Comparison of ENCODE assay signal across 32 mouse cellular contexts in the genomic region with DNA sequence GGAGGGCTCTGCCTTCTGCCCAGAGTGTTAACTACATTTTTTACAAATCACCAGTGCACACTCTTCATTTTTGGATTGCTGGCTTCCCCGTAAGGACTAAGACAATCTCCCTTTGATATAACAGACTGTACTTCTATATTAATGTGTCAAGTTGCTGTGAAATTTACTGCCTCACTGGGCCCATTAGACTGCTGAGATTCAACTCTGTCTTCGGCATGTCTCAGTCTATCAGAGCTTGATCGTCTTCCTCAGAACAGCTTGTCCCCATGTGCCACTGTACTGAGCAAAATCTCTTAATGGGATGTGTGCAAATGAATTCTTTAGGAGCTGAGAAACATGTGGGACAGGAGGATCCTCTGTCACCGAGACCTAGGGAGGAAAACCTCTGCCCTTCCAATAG.
"Had no signal": no experiment of that assay in that cellular context is flagged by ENCODE, and none has a peak within 500 bp of the region (broad histone marks: within the 10 kb centered on the region; RNA-seq: fewer than 3 reads in every experiment).

No protein-coding gene starts in this region.

- H3K27me3 ChIP-seq: limb, embryonic 12.5 days; limb, embryonic 13.5 days; limb, embryonic 15.5 days; liver, embryonic 12.5 days; liver, embryonic 13.5 days; liver, embryonic 15.5 days; lung, embryonic 15.5 days; megakaryocyte, embryonic 14.5 days; midbrain, embryonic 12.5 days; midbrain, embryonic 13.5 days; midbrain, embryonic 15.5 days had no signal

- H3K9ac ChIP-seq: limb, embryonic 12.5 days; limb, embryonic 13.5 days; limb, embryonic 15.5 days; liver, embryonic 12.5 days; liver, embryonic 13.5 days; liver, embryonic 14.5 days; liver, embryonic 15.5 days; liver, postnatal 0 days; lung, embryonic 14.5 days; lung, embryonic 15.5 days; midbrain, embryonic 12.5 days; midbrain, embryonic 13.5 days; midbrain, embryonic 15.5 days had no signal

- ATAC-seq: liver, embryonic 12.5 days; liver, postnatal 0 days; lung, postnatal 0 days; midbrain, embryonic 13.5 days; midbrain, embryonic 15.5 days; midbrain, embryonic 16.5 days had no signal

- H3K27ac ChIP-seq: left cerebral cortex, adult 2 months; limb, embryonic 10.5 days; limb, embryonic 12.5 days; limb, embryonic 13.5 days; limb, embryonic 15.5 days; liver, embryonic 12.5 days; liver, embryonic 13.5 days; liver, embryonic 14.5 days; liver, embryonic 15.5 days; lung, embryonic 15.5 days; macrophage; midbrain, embryonic 10.5 days; midbrain, embryonic 12.5 days; midbrain, embryonic 13.5 days; midbrain, embryonic 15.5 days had no signal

- H3K4me1 ChIP-seq: liver, embryonic 12.5 days; liver, embryonic 13.5 days; liver, embryonic 15.5 days; lung, embryonic 15.5 days; megakaryocyte, embryonic 14.5 days; midbrain, embryonic 10.5 days; midbrain, embryonic 12.5 days; midbrain, embryonic 13.5 days had no signal

- H3K9me3 ChIP-seq: limb, embryonic 10.5 days; limb, embryonic 12.5 days; limb, embryonic 13.5 days; limb, embryonic 15.5 days; liver, embryonic 12.5 days; liver, embryonic 13.5 days; lung, embryonic 15.5 days; megakaryocyte, embryonic 14.5 days; midbrain, embryonic 10.5 days; midbrain, embryonic 12.5 days; midbrain, embryonic 13.5 days; midbrain, embryonic 15.5 days had no signal

- H3K4me3 ChIP-seq: left cerebral cortex, adult 2 months; limb, embryonic 10.5 days; limb, embryonic 12.5 days; limb, embryonic 13.5 days; limb, embryonic 15.5 days; liver, embryonic 12.5 days; liver, embryonic 13.5 days; liver, embryonic 15.5 days; lung, embryonic 15.5 days; megakaryocyte, embryonic 14.5 days; midbrain, embryonic 10.5 days; midbrain, embryonic 12.5 days; midbrain, embryonic 13.5 days; midbrain, embryonic 15.5 days; myocyte had no signal

- DNase-seq: left cerebral cortex, postnatal 4 days; liver; liver, embryonic 13.5 days; liver, postnatal 0 days; lung, adult 18-20 months; lung, adult 2 months; lung, embryonic 14.5 days; lung, postnatal 10 days; lung, postnatal 14 days; lung, postnatal 36 days; lung, postnatal 4 days; midbrain, embryonic 14.5 days had no signal

- H3K36me3 ChIP-seq: limb, embryonic 10.5 days; limb, embryonic 12.5 days; limb, embryonic 13.5 days; limb, embryonic 15.5 days; liver, embryonic 12.5 days; liver, embryonic 13.5 days; liver, embryonic 15.5 days; lung, embryonic 15.5 days; midbrain, embryonic 10.5 days; midbrain, embryonic 12.5 days; midbrain, embryonic 13.5 days; midbrain, embryonic 15.5 days had no signal

- H3K4me2 ChIP-seq: limb, embryonic 12.5 days; limb, embryonic 13.5 days; limb, embryonic 15.5 days; liver, embryonic 11.5 days; liver, embryonic 12.5 days; liver, embryonic 13.5 days; liver, embryonic 15.5 days; lung, embryonic 14.5 days; lung, embryonic 15.5 days; midbrain, embryonic 11.5 days; midbrain, embryonic 12.5 days; midbrain, embryonic 13.5 days; midbrain, embryonic 15.5 days had no signal
